Mouse (Mus musculus): ENCODE measurements around the gene Vamp3. TPM values are rescaled to one million over a fixed set of nuclear protein-coding genes. Genes with fewer than 3 reads are reported as not detected.

Vamp3 gene
- total RNA-seq, 2 experiments from 2014 or later = 31.9 to 34.7 TPM

Other genes with a start within 250 kb of the Vamp3 start
- gene Errfi1, start 204.0 kb downstream of the Vamp3 start, total RNA-seq (2021) = 10 to 100 TPM; 26.2 to 28.4 TPM
- 100 to 1,000 TPM; 176 to 201 TPM for gene Park7, start 143.5 kb downstream of the Vamp3 start, total RNA-seq (2021)
- gene Tnfrsf9, start 143.4 kb downstream of the Vamp3 start, total RNA-seq (2021) = under 1 TPM; 0.76 TPM
- not detected for gene Uts2, start 60.9 kb downstream of the Vamp3 start, total RNA-seq (2021)
- gene Per3, start 13.3 kb downstream of the Vamp3 start, total RNA-seq (2021) = 10 to 100 TPM; 19.0 to 29.8 TPM
- gene Gm13090, start 31.6 kb upstream of the Vamp3 start, total RNA-seq (2021) = not detected

All from left cerebral cortex, postnatal 25 days (tissue).